Mouse (Mus musculus): ENCODE data around the gene Ripply3.

The Ripply3 gene

GRCm38 (mm10) chr16:94327781-94328711 is at the start of gene Ripply3:
Gene Ripply3 (plus strand): TSS chr16:94328420.
- in situ Hi-C loops (cut with MboI; ENCODE audit: low pct_unique_long_range_greater_than_20kb in 1 of 2, low sequenced_read_pairs in 2 of 2, unreplicated experiment in 1 of 2): loop anchor here in 1 of 2 experiments (5.0 kb wide), 1 partner anchor 236 kb away; no protein-coding TSS in a partner anchor

GRCm38 (mm10) chr16:94283972-94284371 is 44.2 kb upstream of the Ripply3 start:
- in situ Hi-C loops (cut with MboI; ENCODE audit: low pct_unique_long_range_greater_than_20kb in 1 of 2, low sequenced_read_pairs in 2 of 2, unreplicated experiment in 1 of 2): no loop called here

DNA sequence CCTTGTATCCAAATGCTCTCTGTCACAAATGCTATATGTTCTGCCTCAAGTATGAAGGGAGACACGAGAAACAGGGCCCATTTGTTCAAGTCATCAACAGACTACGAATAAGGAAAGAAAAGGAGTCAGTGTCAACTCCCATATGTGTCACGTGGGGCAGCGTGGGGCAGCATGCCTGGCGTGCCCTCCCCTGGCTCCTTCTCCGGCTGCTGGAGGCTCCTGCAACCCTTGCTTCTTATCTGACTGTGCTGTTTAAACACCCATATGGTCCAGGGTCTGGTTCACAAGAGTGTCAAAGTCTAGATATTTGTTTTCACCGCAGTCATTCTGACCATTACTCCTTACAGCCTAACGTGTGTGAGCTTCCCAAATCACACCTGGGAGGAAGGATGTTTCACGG is 40.4 kb upstream of the Ripply3 start:
- in situ Hi-C loops (cut with MboI; ENCODE audit: low pct_unique_long_range_greater_than_20kb in 1 of 2, low sequenced_read_pairs in 2 of 2, unreplicated experiment in 1 of 2): no loop called here

DNA sequence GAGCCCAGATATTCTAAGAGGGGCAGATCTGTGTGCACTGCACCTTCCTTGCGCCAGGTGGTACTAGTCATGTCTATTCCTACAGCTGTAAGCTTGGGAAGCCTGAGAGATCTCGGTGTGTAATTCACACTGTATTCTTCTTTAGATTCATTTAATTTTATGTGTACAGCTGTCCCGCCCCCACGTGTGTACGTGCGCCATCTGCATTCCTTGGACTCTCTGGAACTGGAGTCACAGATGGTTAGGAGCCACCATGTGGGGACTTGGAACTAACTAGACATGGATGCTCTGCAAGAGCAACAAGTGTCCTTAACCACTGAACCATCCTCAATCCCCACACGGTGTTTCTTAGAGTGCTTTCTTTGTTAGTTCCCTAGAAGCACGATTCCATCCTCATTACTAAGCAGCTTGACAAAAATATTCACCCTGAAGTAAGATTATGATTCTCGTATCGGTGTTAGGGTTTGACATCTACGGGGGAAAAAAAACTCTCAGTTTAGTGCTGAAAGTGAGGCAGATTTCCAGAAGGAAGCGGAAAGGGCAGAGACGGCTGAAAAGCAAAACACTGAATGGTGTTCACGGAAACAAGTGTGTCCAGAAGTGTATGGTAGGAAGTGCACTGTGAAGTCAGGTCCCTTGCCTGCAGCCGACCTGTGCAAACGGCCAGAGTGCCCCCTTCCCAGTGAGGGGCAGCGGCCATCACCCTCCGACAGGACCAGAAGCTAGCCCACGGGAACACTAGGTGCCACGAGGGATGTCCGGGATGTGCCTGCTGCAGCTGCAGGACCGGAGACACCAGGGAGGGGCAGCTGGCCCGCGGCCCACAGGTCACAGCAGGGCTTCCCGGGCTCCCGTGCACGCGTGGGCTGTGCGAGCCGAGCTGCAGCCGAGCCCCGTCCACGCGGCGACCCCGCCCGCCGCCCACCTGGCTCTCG is 38.8 kb upstream of the Ripply3 start:
- in situ Hi-C loops (cut with MboI; ENCODE audit: low pct_unique_long_range_greater_than_20kb in 1 of 2, low sequenced_read_pairs in 2 of 2, unreplicated experiment in 1 of 2): no loop called here

DNA sequence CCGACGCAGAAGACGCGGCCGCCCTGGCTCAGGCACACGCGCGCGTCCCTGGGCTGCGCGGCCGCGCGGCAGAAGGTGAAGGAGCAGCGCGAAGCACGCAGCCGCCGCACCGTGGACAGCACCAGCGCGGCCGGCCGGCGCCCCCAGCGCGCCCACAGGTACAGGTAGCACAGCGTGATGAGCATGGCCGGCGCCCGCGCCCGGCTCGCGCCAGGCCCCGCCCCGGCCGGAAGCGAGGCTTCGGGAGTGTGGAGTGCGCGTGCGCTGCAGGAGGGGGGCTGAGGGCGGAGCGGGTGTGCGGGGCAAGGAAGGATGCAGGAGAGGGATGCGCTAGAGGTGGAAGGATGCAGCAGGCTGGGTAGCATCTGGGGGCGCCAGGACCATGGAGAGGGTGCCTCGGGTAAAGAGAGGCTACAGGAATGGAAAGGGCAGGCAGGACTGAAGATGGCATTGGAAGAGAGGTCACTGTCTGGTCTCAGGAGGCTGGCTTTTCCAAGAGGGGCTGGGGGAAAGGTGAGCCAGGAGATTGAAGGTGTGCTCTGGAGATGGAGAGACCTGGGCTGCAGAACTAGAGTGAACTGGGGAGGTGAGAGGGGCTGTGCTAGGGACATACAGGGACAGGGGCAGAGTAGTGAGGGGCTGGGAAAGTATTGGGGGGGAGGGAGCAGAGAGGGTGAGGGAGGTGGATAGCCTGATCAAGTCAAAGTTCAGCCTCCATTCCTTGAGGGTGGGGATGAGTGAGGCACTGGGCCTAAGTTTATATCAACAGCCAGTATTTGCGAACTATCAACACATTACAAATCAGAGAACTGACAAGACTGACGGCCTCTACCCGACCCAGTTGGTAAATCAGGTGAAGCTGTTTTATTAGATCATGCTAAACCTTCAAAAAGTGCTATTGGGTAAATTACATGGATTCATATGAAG is 37.9 kb upstream of the Ripply3 start:
- in situ Hi-C loops (cut with MboI; ENCODE audit: low pct_unique_long_range_greater_than_20kb in 1 of 2, low sequenced_read_pairs in 2 of 2, unreplicated experiment in 1 of 2): no loop called here

DNA sequence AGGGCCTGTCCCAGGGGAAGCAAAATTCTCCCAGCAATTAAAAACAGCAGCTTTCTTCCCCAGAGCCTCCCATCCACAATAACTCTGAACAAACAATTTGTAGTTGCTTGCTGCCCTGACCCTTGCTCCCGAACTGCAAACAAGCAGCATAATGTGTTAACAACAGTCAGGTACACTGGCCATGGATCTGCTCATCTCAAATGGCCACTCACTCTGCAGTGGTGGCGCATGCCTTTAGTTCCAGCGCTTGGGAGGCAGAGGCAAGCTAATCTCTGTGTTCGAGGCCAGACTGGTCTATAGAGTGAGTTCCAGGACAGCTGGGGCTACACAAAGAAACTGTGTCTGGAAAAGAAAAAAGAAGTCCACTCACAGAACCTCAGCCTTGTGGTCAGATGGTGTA is 37.1 kb upstream of the Ripply3 start:
- in situ Hi-C loops (cut with MboI; ENCODE audit: low pct_unique_long_range_greater_than_20kb in 1 of 2, low sequenced_read_pairs in 2 of 2, unreplicated experiment in 1 of 2): no loop called here

GRCm38 (mm10) chr16:94298081-94298480 is 30.1 kb upstream of the Ripply3 start:
- in situ Hi-C loops (cut with MboI; ENCODE audit: low pct_unique_long_range_greater_than_20kb in 1 of 2, low sequenced_read_pairs in 2 of 2, unreplicated experiment in 1 of 2): no loop called here

DNA sequence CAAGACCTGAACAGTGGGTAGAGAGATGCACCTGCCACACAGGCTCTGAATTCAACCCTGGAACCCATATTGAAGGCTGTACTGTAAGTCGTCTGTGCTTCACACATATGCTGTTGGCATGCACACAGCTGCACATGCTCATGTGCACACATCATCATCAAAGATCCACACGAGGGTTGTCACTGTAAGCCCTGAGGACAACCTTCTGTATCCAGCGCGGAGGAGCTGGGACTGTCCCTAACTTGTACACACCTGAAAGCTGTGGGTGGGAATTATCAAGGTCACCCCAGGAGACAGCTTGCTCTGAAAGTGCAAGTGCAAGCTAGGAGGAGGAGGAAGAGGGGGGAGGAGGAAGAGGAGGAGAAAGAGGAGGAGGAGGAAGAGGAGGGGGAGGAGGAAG is 29.0 kb upstream of the Ripply3 start:
- in situ Hi-C loops (cut with MboI; ENCODE audit: low pct_unique_long_range_greater_than_20kb in 1 of 2, low sequenced_read_pairs in 2 of 2, unreplicated experiment in 1 of 2): no loop called here

DNA sequence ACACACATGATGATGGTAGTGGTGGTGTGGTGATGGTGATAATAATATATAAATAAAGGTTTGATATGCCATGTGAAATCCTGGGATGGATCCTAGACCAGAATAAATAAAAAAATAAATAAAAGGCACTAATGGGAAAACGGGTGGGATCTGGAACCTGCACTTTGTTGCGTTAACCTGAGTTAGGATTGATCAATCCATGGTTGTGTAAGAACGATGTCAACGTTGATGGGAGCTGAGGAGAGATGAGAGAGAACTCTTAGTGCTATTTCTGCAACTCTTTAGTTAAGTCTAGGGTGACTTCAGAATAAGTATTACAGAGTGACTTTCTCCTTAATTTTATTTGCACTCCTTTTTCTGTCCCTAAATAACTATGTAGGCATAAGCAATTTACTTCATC is 27.0 kb upstream of the Ripply3 start:
- in situ Hi-C loops (cut with MboI; ENCODE audit: low pct_unique_long_range_greater_than_20kb in 1 of 2, low sequenced_read_pairs in 2 of 2, unreplicated experiment in 1 of 2): no loop called here

DNA sequence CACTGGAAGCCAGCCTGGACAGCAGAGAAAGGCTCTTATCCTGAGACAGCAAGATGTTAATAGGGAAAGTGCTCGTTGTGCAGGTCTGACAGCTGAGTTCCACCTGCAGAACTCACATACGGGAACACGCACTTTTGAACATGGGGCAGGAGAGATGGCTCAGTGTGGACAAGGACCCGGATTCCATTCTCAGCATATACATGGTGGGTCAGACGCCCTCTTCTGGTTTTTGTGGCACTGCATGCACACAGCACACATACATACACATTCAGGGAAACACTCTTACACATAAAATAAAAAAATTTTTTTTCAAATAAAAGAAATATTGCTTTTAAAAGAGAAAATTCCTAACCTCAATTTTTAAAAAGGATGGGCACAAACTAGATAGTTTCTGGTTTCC is 26.5 kb upstream of the Ripply3 start:
- in situ Hi-C loops (cut with MboI; ENCODE audit: low pct_unique_long_range_greater_than_20kb in 1 of 2, low sequenced_read_pairs in 2 of 2, unreplicated experiment in 1 of 2): no loop called here

- in situ Hi-C loops (cut with MboI; ENCODE audit: low pct_unique_long_range_greater_than_20kb in 1 of 2, low sequenced_read_pairs in 2 of 2, unreplicated experiment in 1 of 2): no loop called here
These were observed 25.7 kb upstream of the Ripply3 start for GRCm38 (mm10) chr16:94302274-94303202.

DNA sequence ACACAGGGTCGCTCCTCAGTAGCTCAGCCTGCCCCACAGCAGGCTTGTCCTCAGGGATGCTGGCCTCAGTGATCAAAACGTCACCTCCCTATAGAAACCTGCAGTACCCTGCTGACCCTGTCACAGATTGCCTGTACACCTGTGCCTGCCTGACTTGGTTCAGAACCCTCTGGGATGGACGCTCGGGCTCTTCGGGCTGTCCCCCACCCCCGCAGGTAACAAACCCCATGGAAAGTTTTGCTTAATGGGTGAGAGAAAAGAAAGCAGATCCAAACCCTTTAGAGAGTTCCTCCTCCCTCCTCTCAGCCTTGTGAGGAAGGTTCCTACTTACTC is 25.1 kb upstream of the Ripply3 start:
- in situ Hi-C loops (cut with MboI; ENCODE audit: low pct_unique_long_range_greater_than_20kb in 1 of 2, low sequenced_read_pairs in 2 of 2, unreplicated experiment in 1 of 2): no loop called here

DNA sequence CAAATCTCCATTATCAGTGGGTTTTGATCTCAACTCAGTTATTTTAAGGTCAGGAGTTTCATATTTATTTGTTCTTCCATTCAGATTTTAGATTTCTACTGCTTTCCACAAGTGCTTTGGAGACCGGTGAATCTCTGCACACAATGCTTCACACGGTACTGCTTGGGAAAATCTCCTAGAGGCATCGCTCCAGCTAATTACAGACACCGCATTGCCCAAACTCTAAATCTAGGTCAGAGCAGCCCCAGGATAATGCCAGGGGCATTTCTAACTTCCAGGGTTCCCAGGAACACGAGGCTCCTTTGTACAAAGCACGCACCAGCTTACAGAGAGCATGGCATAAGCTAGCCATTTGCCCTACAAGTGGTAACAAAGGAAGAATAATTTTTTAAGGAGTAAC is 20.7 kb upstream of the Ripply3 start:
- in situ Hi-C loops (cut with MboI; ENCODE audit: low pct_unique_long_range_greater_than_20kb in 1 of 2, low sequenced_read_pairs in 2 of 2, unreplicated experiment in 1 of 2): no loop called here

DNA sequence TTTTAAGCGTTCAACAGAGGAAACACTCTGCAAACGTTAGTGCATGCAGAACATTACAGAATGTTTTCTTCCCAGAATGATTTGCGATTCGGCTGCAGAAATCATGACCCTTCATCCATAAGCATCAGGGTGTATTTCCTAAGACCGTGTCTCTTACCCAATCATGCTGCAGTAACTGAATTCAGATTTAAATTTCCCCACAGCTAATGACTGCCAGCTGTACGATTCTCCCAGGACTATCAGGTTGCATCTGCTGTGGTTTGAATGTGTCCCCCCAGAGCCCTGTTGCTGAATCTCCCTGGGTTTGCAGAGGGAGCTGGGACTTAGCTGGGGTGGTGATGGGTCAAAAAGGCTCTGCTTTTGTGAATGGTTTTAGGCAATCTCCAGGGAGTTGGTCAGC is 20.3 kb upstream of the Ripply3 start:
- in situ Hi-C loops (cut with MboI; ENCODE audit: low pct_unique_long_range_greater_than_20kb in 1 of 2, low sequenced_read_pairs in 2 of 2, unreplicated experiment in 1 of 2): no loop called here

DNA sequence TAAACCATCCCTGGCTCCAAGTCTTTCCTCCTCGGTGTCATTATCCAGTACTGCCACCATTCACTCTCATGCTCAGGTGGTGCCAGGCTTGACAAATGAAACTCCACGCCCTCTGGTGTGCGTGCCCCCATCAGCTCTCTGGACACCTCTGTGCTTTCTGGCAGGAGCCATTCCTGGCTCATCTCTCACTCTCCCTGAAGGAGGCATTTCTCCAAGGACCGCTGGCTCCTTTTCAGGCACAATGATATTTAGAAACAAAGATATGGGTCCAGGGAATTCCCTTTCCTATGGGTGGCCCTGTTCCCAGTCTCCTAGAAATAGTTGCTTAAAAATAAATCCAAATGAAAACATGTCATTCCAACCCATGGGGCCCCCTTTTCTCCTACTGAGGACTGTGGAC is 19.2 kb upstream of the Ripply3 start:
- in situ Hi-C loops (cut with MboI; ENCODE audit: low pct_unique_long_range_greater_than_20kb in 1 of 2, low sequenced_read_pairs in 2 of 2, unreplicated experiment in 1 of 2): no loop called here

DNA sequence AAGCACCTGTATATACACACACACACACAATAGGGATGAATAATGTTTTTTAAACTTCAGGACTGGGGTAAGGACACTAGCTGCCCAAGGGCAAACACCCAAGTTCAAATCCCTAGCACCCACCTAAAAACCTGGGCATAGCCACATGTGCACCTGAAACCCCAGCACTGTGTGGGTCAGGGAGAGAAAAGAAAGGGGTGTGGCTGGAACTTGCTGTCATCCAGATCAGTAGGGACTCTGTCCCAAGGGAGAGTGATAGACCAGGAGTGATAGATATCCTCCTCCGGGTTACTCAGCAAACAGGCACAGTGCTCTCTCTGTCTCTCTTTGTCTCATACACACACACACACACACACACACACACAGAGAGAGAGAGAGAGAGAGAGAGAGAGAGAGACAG is 16.8 kb upstream of the Ripply3 start:
- in situ Hi-C loops (cut with MboI; ENCODE audit: low pct_unique_long_range_greater_than_20kb in 1 of 2, low sequenced_read_pairs in 2 of 2, unreplicated experiment in 1 of 2): no loop called here

GRCm38 (mm10) chr16:94311931-94312330 is 16.3 kb upstream of the Ripply3 start:
- in situ Hi-C loops (cut with MboI; ENCODE audit: low pct_unique_long_range_greater_than_20kb in 1 of 2, low sequenced_read_pairs in 2 of 2, unreplicated experiment in 1 of 2): no loop called here

Data from mouse embryonic stem cell (cell line).